ENCODE assay signal across 8 mouse cellular contexts in genomic region chr5:30343107-30343506, GRCm38 (mm10).
A peak's percentile ranks its signal among the peaks of the same experiment; 100 is the strongest.
DNase-seq lines count a peak whose midpoint lies in the region; ATAC-seq and TF ChIP-seq lines count a peak whose summit lies in the region.

No protein-coding gene starts in this region.

- no peaks in the 10 kb centered on the region for H3K36me3 ChIP-seq in MEL (ENCODE audit: control insufficient read depth in 1 of 2, insufficient read depth in 2 of 2, low read length in 2 of 2)
- H3K36me3 ChIP-seq in forebrain, embryonic 14.5 days (ENCODE audit: control insufficient read depth, insufficient read depth, low read length) = no peaks in the 10 kb centered on the region
- H3K36me3 ChIP-seq in hindbrain, embryonic 15.5 days = no peaks in the 10 kb centered on the region

- H3K9ac ChIP-seq in MEL (ENCODE audit: control insufficient read depth, low read depth, low read length, poor library complexity, severe bottlenecking) = no peak overlapping the region
- H3K9ac ChIP-seq in forebrain, embryonic 14.5 days (ENCODE audit: low read length) = peak overlapping the region; percentile 17; the same call in 1 of the 2 replicates
- H3K9ac ChIP-seq in hindbrain, embryonic 15.5 days = no peak overlapping the region

- no peaks in the 10 kb centered on the region for H3K9me3 ChIP-seq in MEL (replicated peaks; ENCODE audit: insufficient read depth, low read length)
- no peaks in the 10 kb centered on the region for H3K9me3 ChIP-seq in forebrain, embryonic 14.5 days (replicated peaks; ENCODE audit: control insufficient read depth, low read length)
- H3K9me3 ChIP-seq in hindbrain, embryonic 15.5 days = no peaks in the 10 kb centered on the region

- no peaks in the 10 kb centered on the region for H3K79me2 ChIP-seq in MEL (ENCODE audit: control insufficient read depth, insufficient read depth, low read length, poor library complexity)

- TF ChIP-seq CTCF in MEL (IDR thresholded peaks at IDR 0.05 in 2 of 3, conservative IDR thresholded peaks at IDR 0.05 in 1 of 3; ENCODE audit: control insufficient read depth in 1 of 3, insufficient read depth in 1 of 3, low read depth in 2 of 3, low read length in 3 of 3, poor library complexity in 1 of 3, severe bottlenecking in 1 of 3) = peak; percentile 89 to 99 (median 98)

- H3K27ac ChIP-seq in MEL (ENCODE audit: control insufficient read depth, low read depth, low read length) = no peak overlapping the region
- H3K27ac ChIP-seq in forebrain, embryonic 14.5 days (ENCODE audit: low read depth, low read length) = no peak overlapping the region
- H3K27ac ChIP-seq in hindbrain, embryonic 15.5 days (replicated peaks) = no peak overlapping the region

- no peak for TF ChIP-seq POLR2A in MEL (IDR thresholded peaks at IDR 0.05; ENCODE audit: control insufficient read depth in 1 of 2, insufficient read depth in 1 of 2, low read depth in 1 of 2, low read length in 2 of 2, poor library complexity in 1 of 2)

- H3K4me3 ChIP-seq in MEL (ENCODE audit: control insufficient read depth in 1 of 2, insufficient read depth in 1 of 2, low read depth in 2 of 2, low read length in 2 of 2) = no peak overlapping the region
- peak overlapping the region; percentile 14; the same call in 1 of the 2 replicates for H3K4me3 ChIP-seq in forebrain, embryonic 14.5 days (ENCODE audit: low read depth, low read length)
- H3K4me3 ChIP-seq in hindbrain, embryonic 15.5 days = peak overlapping the region; percentile 24

- TF ChIP-seq EP300 in MEL (IDR thresholded peaks at IDR 0.05; ENCODE audit: low read depth in 1 of 2, low read length in 2 of 2) = no peak

- WGBS in forebrain, embryonic 14.5 days = 4% methylated on average over 9 of the region's 9 CpGs
- 4% methylated on average over 9 of the region's 9 CpGs for WGBS in hindbrain, embryonic 15.5 days

- TF ChIP-seq RAD21 in MEL (IDR thresholded peaks at IDR 0.05; ENCODE audit: low read depth, low read length) = peak; percentile 99

- DNase-seq in MEL (ENCODE audit: low read depth, low spot score) = peak; percentile 73
- DNase-seq in c-Kit-positive CD71-positive TER-119-negative erythroid progenitor cells, embryonic 14.5 days (ENCODE audit: low read depth) = peak; percentile 40
- peak; percentile 84 for DNase-seq in forebrain, embryonic 14.5 days (ENCODE audit: low spot score)
- peak; percentile 33 to 73 for DNase-seq in layer of hippocampus, postnatal 25 days (ENCODE audit: extremely low spot score in 1 of 2, low spot score in 1 of 2)
- DNase-seq in lung, postnatal 10 days = peak; percentile 74
- peak; percentile 47 for DNase-seq in retina, postnatal 7 days (ENCODE audit: low read depth, low spot score)
- peak; percentile 59 for DNase-seq in yolk sac, embryonic 10.5 days (ENCODE audit: low spot score)

- peaks cover 0 to 3% of the 10 kb centered on the region in 2 experiments; a peak in 1 of 4 replicates for H3K27me3 ChIP-seq in MEL (ENCODE audit: control insufficient read depth in 1 of 2, insufficient read depth in 2 of 2, low read length in 2 of 2)
- H3K27me3 ChIP-seq in forebrain, embryonic 14.5 days (replicated peaks; ENCODE audit: control insufficient read depth, insufficient read depth, low read length) = no peaks in the 10 kb centered on the region
- peaks cover 4% of the 10 kb centered on the region; the same call in 1 of the 2 replicates for H3K27me3 ChIP-seq in hindbrain, embryonic 15.5 days

- peak overlapping the region; percentile 49 for H3K4me2 ChIP-seq in forebrain, embryonic 14.5 days (ENCODE audit: low read length)
- peak overlapping the region; percentile 52 for H3K4me2 ChIP-seq in hindbrain, embryonic 15.5 days

- ATAC-seq in forebrain, embryonic 14.5 days = peak; percentile 80
- ATAC-seq in hindbrain, embryonic 15.5 days (ENCODE audit: low FRiP score, low read depth) = peak; percentile 83; the same call in 1 of the 2 replicates

- no peaks in the 10 kb centered on the region for H3K4me1 ChIP-seq in MEL (ENCODE audit: control insufficient read depth in 1 of 2, insufficient read depth in 2 of 2, low read length in 2 of 2)
- no peaks in the 10 kb centered on the region for H3K4me1 ChIP-seq in forebrain, embryonic 14.5 days (ENCODE audit: control insufficient read depth, insufficient read depth, low read length)
- H3K4me1 ChIP-seq in hindbrain, embryonic 15.5 days (replicated peaks) = peaks cover 8% of the 10 kb centered on the region

TF ChIP-seq in MEL, 35 proteins besides CTCF, POLR2A, EP300 and RAD21:
- TF ChIP-seq GABPA (IDR thresholded peaks at IDR 0.05; ENCODE audit: low read depth, low read length) (no peak), NELFE (IDR thresholded peaks at IDR 0.05; ENCODE audit: low read depth, low read length) (no peak), TBP (IDR thresholded peaks at IDR 0.05; ENCODE audit: low read depth, low read length) (no peak), BHLHE40 (IDR thresholded peaks at IDR 0.05; ENCODE audit: borderline replicate concordance, low read depth, low read length) (no peak; the same call in 1 of the 2 replicates), E2F4 (IDR thresholded peaks at IDR 0.05; ENCODE audit: borderline replicate concordance, low read depth, low read length) (no peak), HCFC1 (IDR thresholded peaks at IDR 0.05; ENCODE audit: low read depth, low read length) (no peak), MXI1 (IDR thresholded peaks at IDR 0.05; ENCODE audit: low read depth, low read length) (no peak), KAT2A (conservative IDR thresholded peaks at IDR 0.05; ENCODE audit: low read depth, low read length) (no peak), JUND (IDR thresholded peaks at IDR 0.05; ENCODE audit: low read depth, low read length) (no peak), ETS1 (IDR thresholded peaks at IDR 0.05; ENCODE audit: low read depth, low read length) (no peak), ZKSCAN1 (IDR thresholded peaks at IDR 0.05; ENCODE audit: low read depth, low read length) (no peak), SMC3 (IDR thresholded peaks at IDR 0.05; ENCODE audit: low read depth, low read length) (peak; percentile 98), MYC (IDR thresholded peaks at IDR 0.05; ENCODE audit: low read depth, low read length) (no peak), TCF12 (IDR thresholded peaks at IDR 0.05; ENCODE audit: low read depth, low read length) (no peak), ZMIZ1 (IDR thresholded peaks at IDR 0.05; ENCODE audit: low read depth, low read length) (no peak), RCOR1 (IDR thresholded peaks at IDR 0.05; ENCODE audit: low read depth, low read length) (0 out of 2 replicates have a peak, but pooled peaks have one; percentile 24), POLR2AphosphoS5 (IDR thresholded peaks at IDR 0.05; ENCODE audit: borderline replicate concordance, low read depth, low read length) (no peak), TAL1 (IDR thresholded peaks at IDR 0.05; ENCODE audit: low read length) (no peak), CHD2 (IDR thresholded peaks at IDR 0.05; ENCODE audit: low read length) (no peak), ZC3H11A (IDR thresholded peaks at IDR 0.05; ENCODE audit: low read depth, low read length) (peak; percentile 97), POLR2AphosphoS2 (IDR thresholded peaks at IDR 0.05; ENCODE audit: low read length) (no peak), CHD1 (IDR thresholded peaks at IDR 0.05; ENCODE audit: low read depth, low read length) (no peak), USF1 (IDR thresholded peaks at IDR 0.05; ENCODE audit: low read depth, low read length) (no peak), GATA1 (IDR thresholded peaks at IDR 0.05; ENCODE audit: low read depth, low read length) (peak; percentile 89), MEF2A (IDR thresholded peaks at IDR 0.05; ENCODE audit: extremely low read depth, insufficient replicate concordance, low read depth, low read length, poor library complexity, severe bottlenecking) (no peak), ZNF384 (IDR thresholded peaks at IDR 0.05; ENCODE audit: low read depth, low read length) (no peak), UBTF (IDR thresholded peaks at IDR 0.05; ENCODE audit: borderline replicate concordance, insufficient read depth, low read depth, low read length) (no peak), SIN3A (IDR thresholded peaks at IDR 0.05; ENCODE audit: low read length) (peak; percentile 57), MAZ (IDR thresholded peaks at IDR 0.05; ENCODE audit: low read depth, low read length) (no peak), MAX (IDR thresholded peaks at IDR 0.05; ENCODE audit: low read length) (0 out of 2 replicates have a peak, but pooled peaks have one; percentile 5), MAFK (IDR thresholded peaks at IDR 0.05; ENCODE audit: borderline replicate concordance, low read depth, low read length) (peak; percentile 62; the same call in 1 of the 2 replicates), ELF1 (IDR thresholded peaks at IDR 0.05; ENCODE audit: low read depth, low read length) (no peak), MYB (IDR thresholded peaks at IDR 0.05; ENCODE audit: low read depth, low read length) (no peak), USF2 (IDR thresholded peaks at IDR 0.05; ENCODE audit: borderline replicate concordance in 1 of 2, insufficient read depth in 1 of 2, low read depth in 1 of 2, low read length in 2 of 2) (no peak), NRF1 (IDR thresholded peaks at IDR 0.05; ENCODE audit: insufficient read depth, low read depth, low read length, poor library complexity, severe bottlenecking) (no peak)

Comparison
In these comparisons a context has a peak if more than half of its experiments do, and no peak if none do; other contexts are left out.
1. H3K4me3 ChIP-seq: peak in forebrain, embryonic 14.5 days (single experiment) and hindbrain, embryonic 15.5 days (single experiment); none in MEL (0 of 2).
2. Peak in every context shown above with its lines, with median percentiles within 50 percentile points of each other: DNase-seq.